Mouse (Mus musculus): ENCODE data around the gene Hyal2.

The Hyal2 gene

GRCm38 (mm10) chr9:107593101-107593976 is 25.6 kb downstream of the Hyal2 start:
- DNase-seq = peak; percentile 77

GRCm38 (mm10) chr9:107594281-107595062 is 26.7 kb downstream of the Hyal2 start:
- DNase-seq = no peak

- no peak for DNase-seq
Measured at GRCm38 (mm10) chr9:107596619-107597569, 29.1 kb downstream of the Hyal2 start.

GRCm38 (mm10) chr9:107598385-107598784 is 30.6 kb downstream of the Hyal2 start:
- DNase-seq = no peak

- DNase-seq = no peak
Measured at GRCm38 (mm10) chr9:107599433-107599832, 31.7 kb downstream of the Hyal2 start.

- DNase-seq = no peak
Measured at GRCm38 (mm10) chr9:107599842-107600241, 32.1 kb downstream of the Hyal2 start.

GRCm38 (mm10) chr9:107600745-107601144 is 33.0 kb downstream of the Hyal2 start:
- no peak for DNase-seq

- DNase-seq = no peak
Measured at GRCm38 (mm10) chr9:107601275-107601674, 33.5 kb downstream of the Hyal2 start.

- DNase-seq = peak; percentile 93
Measured at GRCm38 (mm10) chr9:107602068-107602648, 34.4 kb downstream of the Hyal2 start.

GRCm38 (mm10) chr9:107603251-107603650 is 35.5 kb downstream of the Hyal2 start:
- no peak for DNase-seq

- peak; percentile 80 for DNase-seq
Measured at GRCm38 (mm10) chr9:107605041-107605661, 37.4 kb downstream of the Hyal2 start.

- peak; percentile 78 for DNase-seq
Measured at GRCm38 (mm10) chr9:107606591-107606990, 38.8 kb downstream of the Hyal2 start.

GRCm38 (mm10) chr9:107607036-107607435 is 39.3 kb downstream of the Hyal2 start:
- DNase-seq = no peak

- DNase-seq = no peak
Measured at GRCm38 (mm10) chr9:107607653-107608245, 40.0 kb downstream of the Hyal2 start.

- DNase-seq = peak; percentile 67
Measured at GRCm38 (mm10) chr9:107608741-107609432, 41.1 kb downstream of the Hyal2 start, which contains the start of gene Sema3b. TSS of gene Sema3b (minus strand) at chr9:107609229.

- DNase-seq = no peak
Measured at GRCm38 (mm10) chr9:107609433-107609830, 41.7 kb downstream of the Hyal2 start.

- DNase-seq = no peak
Measured at GRCm38 (mm10) chr9:107611456-107612190, 43.9 kb downstream of the Hyal2 start.

- DNase-seq = peak; percentile 99
Measured at GRCm38 (mm10) chr9:107612191-107612944, 44.6 kb downstream of the Hyal2 start.

GRCm38 (mm10) chr9:107612945-107613569 is 45.3 kb downstream of the Hyal2 start:
- DNase-seq = peak; percentile 54

All from kidney, postnatal 14 days (tissue).